Mouse (Mus musculus) liver, embryonic 12.5 days (tissue): ENCODE measurements around the gene Aldh1a7. TPM values are rescaled to one million over a fixed set of nuclear protein-coding genes. Genes with fewer than 3 reads are reported as not detected.

ENCODE experiments used
- ATAC-seq: fragments of 200-750 bp; cut with Nextera tagmentation; 2 replicates; pipeline ENCODE4 v1.8.0; 2017; ENCODE audit warnings: moderate number of reproducible peaks, mild to moderate bottlenecking, moderate library complexity
- H3K27ac ChIP-seq: fragments of 300-500 bp; sonication (generic); 2 replicates; pipeline ENCODE4 v1.5.1; 2016; ENCODE audit warnings: mild to moderate bottlenecking
- H3K27me3 ChIP-seq: fragments of 300-500 bp; sonication (generic); replicated peaks from 2 replicates; pipeline ENCODE4 v1.6.1; 2016; ENCODE audit warnings: mild to moderate bottlenecking, moderate library complexity
- H3K36me3 ChIP-seq: fragments of 300-500 bp; sonication (generic); 2 replicates; pipeline ENCODE4 v1.6.1; 2016; ENCODE audit warnings: mild to moderate bottlenecking, moderate library complexity
- H3K4me1 ChIP-seq: fragments of 300-500 bp; sonication (generic); 2 replicates; pipeline ENCODE4 v1.6.1; 2016
- H3K4me2 ChIP-seq: fragments of 300-500 bp; sonication (generic); 2 replicates; pipeline ENCODE4 v1.6.1; 2016; ENCODE audit warnings: mild to moderate bottlenecking, moderate library complexity
- H3K4me3 ChIP-seq: fragments of 300-500 bp; sonication (generic); 2 replicates; pipeline ENCODE4 v1.5.1; 2016; ENCODE audit warnings: mild to moderate bottlenecking, moderate library complexity
- H3K9ac ChIP-seq: fragments of 300-500 bp; sonication (generic); 2 replicates; pipeline ENCODE4 v1.6.1; 2016; ENCODE audit warnings: mild to moderate bottlenecking, moderate library complexity
- H3K9me3 ChIP-seq: fragments of 300-500 bp; sonication (generic); replicated peaks from 2 replicates; pipeline ENCODE4 v1.6.1; 2016; ENCODE audit warnings: mild to moderate bottlenecking, moderate library complexity
- WGBS: fragments of 180-500 bp; shearing (Covaris S2); methylation state at CpG from one replicate; pipeline ENCODE4 v1.1.7; 2016; ENCODE audit not compliant: insufficient replicate concordance; 5-methylcytosine and 5-hydroxymethylcytosine counted together
- polyA plus RNA-seq: library from polyadenylated mRNA; unstranded; fragments of >200 nt; fragmentation: Nextera tagmentation; extraction: Ambion mirVana; gene quantifications from 2 replicates; pipeline ENCODE4 v1.2.1, GENCODE M21; 2016

Aldh1a7 gene
- 0.48 and 0.50 TPM in 2 replicates for polyA plus RNA-seq

- no peaks in the 10 kb centered on the region for H3K27me3 ChIP-seq
- ATAC-seq: peak; percentile 64
- no peak within 1 kb of the TSS for H3K4me3 ChIP-seq
- H3K9me3 ChIP-seq: no peaks in the 10 kb centered on the region
- H3K9ac ChIP-seq: no peak within 1 kb of the TSS
- H3K27ac ChIP-seq: no peak within 1 kb of the TSS
- 49% methylated on average over 2 of the region's 2 CpGs for WGBS
- H3K4me1 ChIP-seq: no peaks in the 10 kb centered on the region
- H3K4me2 ChIP-seq: no peak within 1 kb of the TSS
- H3K36me3 ChIP-seq: no peaks in the 10 kb centered on the region
Observed at GRCm38 (mm10) chr19:20727381-20727780, at the start of gene Aldh1a7. Gene Aldh1a7 (minus strand): TSS chr19:20727562.

- Histone ChIP-seq H3K4me2 (no peak overlapping the region), H3K9ac (no peak overlapping the region), H3K4me3 (no peak overlapping the region), H3K9me3 (no peaks in the 10 kb centered on the region), H3K27ac (no peak overlapping the region), H3K4me1 (no peaks in the 10 kb centered on the region), H3K27me3 (no peaks in the 10 kb centered on the region), H3K36me3 (no peaks in the 10 kb centered on the region)
- no peak for ATAC-seq
- 59% methylated on average over 2 of the region's 2 CpGs for WGBS
Observed at GRCm38 (mm10) chr19:20775681-20776080, 48.3 kb upstream of the Aldh1a7 start.

- Histone ChIP-seq H3K4me2 (no peak overlapping the region), H3K27ac (no peak overlapping the region), H3K9ac (no peak overlapping the region), H3K9me3 (no peaks in the 10 kb centered on the region), H3K36me3 (no peaks in the 10 kb centered on the region), H3K4me1 (no peaks in the 10 kb centered on the region), H3K27me3 (no peaks in the 10 kb centered on the region), H3K4me3 (no peak overlapping the region)
- ATAC-seq: no peak
- WGBS: 78% methylated on average over 7 of the region's 7 CpGs
Observed at GRCm38 (mm10) chr19:20773941-20774340, 46.6 kb upstream of the Aldh1a7 start.

- no peak for ATAC-seq
- Histone ChIP-seq H3K27ac (no peak overlapping the region), H3K4me3 (no peak overlapping the region), H3K4me1 (peaks cover 20% of the 10 kb centered on the region), H3K36me3 (no peaks in the 10 kb centered on the region), H3K9ac (no peak overlapping the region), H3K9me3 (no peaks in the 10 kb centered on the region), H3K4me2 (no peak overlapping the region), H3K27me3 (no peaks in the 10 kb centered on the region)
- WGBS: 10% methylated on average over 1 of the region's 1 CpGs
Observed at GRCm38 (mm10) chr19:20764214-20764613, 36.9 kb upstream of the Aldh1a7 start.

GRCm38 (mm10) chr19:20761675-20762426, 34.5 kb upstream of the Aldh1a7 start:
- H3K4me3 ChIP-seq: no peak overlapping the region
- no peak overlapping the region for H3K9ac ChIP-seq
- peak overlapping the region; percentile 25; the same call in 1 of the 2 replicates for H3K4me2 ChIP-seq
- H3K36me3 ChIP-seq: no peaks in the 10 kb centered on the region
- no peak overlapping the region for H3K27ac ChIP-seq
- no peaks in the 10 kb centered on the region for H3K27me3 ChIP-seq
- no peaks in the 10 kb centered on the region for H3K9me3 ChIP-seq
- peak; percentile 91 for ATAC-seq
- peaks cover 20% of the 10 kb centered on the region for H3K4me1 ChIP-seq
- WGBS: 24% methylated on average over 4 of the region's 4 CpGs

- Histone ChIP-seq H3K27ac (peak overlapping the region; percentile 8; the same call in 1 of the 2 replicates), H3K36me3 (no peaks in the 10 kb centered on the region), H3K9me3 (no peaks in the 10 kb centered on the region), H3K4me3 (no peak overlapping the region), H3K4me1 (peaks cover 20% of the 10 kb centered on the region), H3K27me3 (no peaks in the 10 kb centered on the region), H3K4me2 (no peak overlapping the region), H3K9ac (no peak overlapping the region)
- ATAC-seq: peak; percentile 65
- 55% methylated on average over 3 of the region's 3 CpGs for WGBS
Observed at GRCm38 (mm10) chr19:20761119-20761518, 33.8 kb upstream of the Aldh1a7 start.

GRCm38 (mm10) chr19:20744630-20745029, 17.3 kb upstream of the Aldh1a7 start:
- Histone ChIP-seq H3K4me3 (no peak overlapping the region), H3K4me1 (no peaks in the 10 kb centered on the region), H3K27me3 (no peaks in the 10 kb centered on the region), H3K9me3 (no peaks in the 10 kb centered on the region), H3K27ac (no peak overlapping the region), H3K36me3 (no peaks in the 10 kb centered on the region), H3K4me2 (no peak overlapping the region), H3K9ac (no peak overlapping the region)
- 58% methylated on average over 1 of the region's 1 CpGs for WGBS
- ATAC-seq: no peak

- Histone ChIP-seq H3K27me3 (no peaks in the 10 kb centered on the region), H3K4me3 (no peak overlapping the region), H3K9ac (no peak overlapping the region), H3K36me3 (no peaks in the 10 kb centered on the region), H3K4me2 (no peak overlapping the region), H3K27ac (no peak overlapping the region), H3K4me1 (no peaks in the 10 kb centered on the region), H3K9me3 (no peaks in the 10 kb centered on the region)
- ATAC-seq: no peak
- 64% methylated on average over 1 of the region's 1 CpGs for WGBS
Observed at GRCm38 (mm10) chr19:20728278-20728677, 916 bp upstream of the Aldh1a7 start.

GRCm38 (mm10) chr19:20722913-20723312, 4.4 kb downstream of the Aldh1a7 start:
- Histone ChIP-seq H3K4me1 (no peaks in the 10 kb centered on the region), H3K36me3 (no peaks in the 10 kb centered on the region), H3K27me3 (no peaks in the 10 kb centered on the region), H3K9me3 (no peaks in the 10 kb centered on the region), H3K4me2 (no peak overlapping the region), H3K27ac (no peak overlapping the region), H3K9ac (no peak overlapping the region), H3K4me3 (no peak overlapping the region)
- no peak for ATAC-seq
- WGBS: 64% methylated on average over 2 of the region's 2 CpGs

GRCm38 (mm10) chr19:20720298-20720697, 7.1 kb downstream of the Aldh1a7 start:
- whole genome bisulfite sequencing: 71% methylated on average over 2 of the region's 2 CpGs
- Histone ChIP-seq H3K9me3 (no peaks in the 10 kb centered on the region), H3K27ac (no peak overlapping the region), H3K27me3 (no peaks in the 10 kb centered on the region), H3K4me1 (no peaks in the 10 kb centered on the region), H3K9ac (no peak overlapping the region), H3K36me3 (no peaks in the 10 kb centered on the region), H3K4me2 (no peak overlapping the region), H3K4me3 (no peak overlapping the region)
- no peak for ATAC-seq

- Histone ChIP-seq H3K4me2 (no peak overlapping the region), H3K4me1 (no peaks in the 10 kb centered on the region), H3K27me3 (no peaks in the 10 kb centered on the region), H3K9ac (no peak overlapping the region), H3K4me3 (no peak overlapping the region), H3K36me3 (no peaks in the 10 kb centered on the region), H3K27ac (no peak overlapping the region), H3K9me3 (no peaks in the 10 kb centered on the region)
- 83% methylated on average over 3 of the region's 3 CpGs for WGBS
- ATAC-seq: no peak
Observed at GRCm38 (mm10) chr19:20715617-20716016, 11.7 kb downstream of the Aldh1a7 start.

GRCm38 (mm10) chr19:20715093-20715492, 12.3 kb downstream of the Aldh1a7 start:
- Histone ChIP-seq H3K4me1 (no peaks in the 10 kb centered on the region), H3K9me3 (no peaks in the 10 kb centered on the region), H3K4me3 (no peak overlapping the region), H3K27me3 (no peaks in the 10 kb centered on the region), H3K27ac (no peak overlapping the region), H3K9ac (no peak overlapping the region), H3K36me3 (no peaks in the 10 kb centered on the region), H3K4me2 (no peak overlapping the region)
- WGBS: 63% methylated on average over 1 of the region's 1 CpGs
- no peak for ATAC-seq

- Histone ChIP-seq H3K9ac (no peak overlapping the region), H3K4me3 (no peak overlapping the region), H3K27ac (no peak overlapping the region), H3K27me3 (no peaks in the 10 kb centered on the region), H3K9me3 (no peaks in the 10 kb centered on the region), H3K4me2 (no peak overlapping the region), H3K36me3 (no peaks in the 10 kb centered on the region), H3K4me1 (no peaks in the 10 kb centered on the region)
- WGBS: 66% methylated on average over 4 of the region's 4 CpGs
- no peak for ATAC-seq
Observed at GRCm38 (mm10) chr19:20714543-20714942, 12.8 kb downstream of the Aldh1a7 start.
